Mouse (Mus musculus) liver, embryonic 12.5 days (tissue): ENCODE measurements at regions not wholly inside any gene's neighbourhood (a gene's known extent, or its start where the extent isn't known, plus 50 kb on each side); places are given as distances from the start of the nearest gene placed in this dataset.

Source experiments
- ATAC-seq: fragments of 200-750 bp; cut with Nextera tagmentation; 2 replicates; pipeline ENCODE4 v1.8.0; 2017; ENCODE audit warnings: moderate number of reproducible peaks, mild to moderate bottlenecking, moderate library complexity
- H3K27ac ChIP-seq: fragments of 300-500 bp; sonication (generic); 2 replicates; pipeline ENCODE4 v1.5.1; 2016; ENCODE audit warnings: mild to moderate bottlenecking
- H3K27me3 ChIP-seq: fragments of 300-500 bp; sonication (generic); replicated peaks from 2 replicates; pipeline ENCODE4 v1.6.1; 2016; ENCODE audit warnings: mild to moderate bottlenecking, moderate library complexity
- H3K36me3 ChIP-seq: fragments of 300-500 bp; sonication (generic); 2 replicates; pipeline ENCODE4 v1.6.1; 2016; ENCODE audit warnings: mild to moderate bottlenecking, moderate library complexity
- H3K4me1 ChIP-seq: fragments of 300-500 bp; sonication (generic); 2 replicates; pipeline ENCODE4 v1.6.1; 2016
- H3K4me2 ChIP-seq: fragments of 300-500 bp; sonication (generic); 2 replicates; pipeline ENCODE4 v1.6.1; 2016; ENCODE audit warnings: mild to moderate bottlenecking, moderate library complexity
- H3K4me3 ChIP-seq: fragments of 300-500 bp; sonication (generic); 2 replicates; pipeline ENCODE4 v1.5.1; 2016; ENCODE audit warnings: mild to moderate bottlenecking, moderate library complexity
- H3K9ac ChIP-seq: fragments of 300-500 bp; sonication (generic); 2 replicates; pipeline ENCODE4 v1.6.1; 2016; ENCODE audit warnings: mild to moderate bottlenecking, moderate library complexity
- H3K9me3 ChIP-seq: fragments of 300-500 bp; sonication (generic); replicated peaks from 2 replicates; pipeline ENCODE4 v1.6.1; 2016; ENCODE audit warnings: mild to moderate bottlenecking, moderate library complexity
- WGBS: fragments of 180-500 bp; shearing (Covaris S2); methylation state at CpG from one replicate; pipeline ENCODE4 v1.1.7; 2016; ENCODE audit not compliant: insufficient replicate concordance; 5-methylcytosine and 5-hydroxymethylcytosine counted together

- Histone ChIP-seq H3K27ac (no peak overlapping the region), H3K4me3 (no peak overlapping the region), H3K9ac (no peak overlapping the region), H3K27me3 (no peaks in the 10 kb centered on the region), H3K4me2 (no peak overlapping the region), H3K9me3 (no peaks in the 10 kb centered on the region), H3K4me1 (no peaks in the 10 kb centered on the region), H3K36me3 (no peaks in the 10 kb centered on the region)
- 61% methylated on average over 3 of the region's 3 CpGs for WGBS
- no peak for ATAC-seq
Measured at GRCm38 (mm10) chrX:70949232-70949631, 100.8 kb upstream of the Mamld1 start.

GRCm38 (mm10) chrX:70953022-70953421, 97.0 kb upstream of the Mamld1 start:
- Histone ChIP-seq H3K27ac (no peak overlapping the region), H3K4me1 (no peaks in the 10 kb centered on the region), H3K4me2 (no peak overlapping the region), H3K4me3 (no peak overlapping the region), H3K9ac (no peak overlapping the region), H3K9me3 (no peaks in the 10 kb centered on the region), H3K36me3 (no peaks in the 10 kb centered on the region), H3K27me3 (no peaks in the 10 kb centered on the region)
- WGBS: 47% methylated on average over 3 of the region's 3 CpGs
- no peak for ATAC-seq
